Mouse (Mus musculus) embryonic facial prominence, embryonic 13.5 days (tissue): Measurements from ENCODE around the gene Panx3. TPM values are rescaled to one million over a fixed set of nuclear protein-coding genes. Genes with fewer than 3 reads are reported as not detected.

Experiments
- ATAC-seq: fragments of 200-750 bp; cut with Nextera tagmentation; 2 replicates; pipeline ENCODE4 v1.8.0; 2017; ENCODE audit warnings: low read depth; ENCODE audit not compliant: insufficient number of reproducible peaks, insufficient read depth, low FRiP score, low TSS enrichment
- H3K27ac ChIP-seq: fragments of 300-500 bp; sonication (generic); 2 replicates; pipeline ENCODE4 v1.5.1; 2015; ENCODE audit warnings: moderate library complexity, mild to moderate bottlenecking, inconsistent platforms
- H3K27me3 ChIP-seq: fragments of 300-500 bp; sonication (generic); 2 replicates; pipeline ENCODE4 v1.6.1; 2015; ENCODE audit warnings: mild to moderate bottlenecking, inconsistent platforms
- H3K36me3 ChIP-seq: fragments of 300-500 bp; sonication (generic); 2 replicates; pipeline ENCODE4 v1.6.1; 2015; ENCODE audit warnings: mild to moderate bottlenecking, inconsistent platforms
- H3K4me1 ChIP-seq: fragments of 300-500 bp; sonication (generic); 2 replicates; pipeline ENCODE4 v1.6.1; 2015; ENCODE audit warnings: inconsistent platforms
- H3K4me2 ChIP-seq: fragments of 300-500 bp; sonication (generic); 2 replicates; pipeline ENCODE4 v1.6.1; 2015; ENCODE audit warnings: moderate library complexity, mild to moderate bottlenecking, inconsistent platforms
- H3K4me3 ChIP-seq: fragments of 300-500 bp; sonication (generic); 2 replicates; pipeline ENCODE4 v1.5.1; 2015; ENCODE audit warnings: mild to moderate bottlenecking, inconsistent platforms
- H3K9ac ChIP-seq: fragments of 300-500 bp; sonication (generic); 2 replicates; pipeline ENCODE4 v1.6.1; 2015; ENCODE audit warnings: mild to moderate bottlenecking, inconsistent platforms
- H3K9me3 ChIP-seq: fragments of 300-500 bp; sonication (generic); 2 replicates; pipeline ENCODE4 v1.6.1; 2016; ENCODE audit warnings: inconsistent platforms
- WGBS: fragments of 180-500 bp; shearing (Covaris S2); methylation state at CpG from one replicate; pipeline ENCODE4 v1.1.7; 2015; ENCODE audit warnings: mixed read lengths; 5-methylcytosine and 5-hydroxymethylcytosine counted together
- polyA plus RNA-seq: library from polyadenylated mRNA; unstranded; fragments of >200 nt; fragmentation: Nextera tagmentation; extraction: Ambion mirVana; gene quantifications from 2 replicates; pipeline ENCODE4 v1.2.1, GENCODE M21; 2015

Panx3 gene
- polyA plus RNA-seq, result 16.7 and 22.4 TPM in 2 replicates

GRCm38 (mm10) chr9:37669115-37669514, at the start of gene Panx3:
Panx3 (minus strand) TSS chr9:37669235.
- WGBS, result 38% methylated on average over 6 of the region's 6 CpGs
- Histone ChIP-seq H3K9ac (0 out of 2 replicates have a peak within 1 kb of the TSS, but pooled peaks have one; percentile 7), H3K4me3 (peak within 1 kb of the TSS; percentile 8; the same call in 1 of the 2 replicates), H3K4me2 (peak within 1 kb of the TSS; percentile 19), H3K9me3 (0 out of 2 replicates have a peak, but pooled peaks cover 2% of the 10 kb centered on the region), H3K36me3 (no peaks in the 10 kb centered on the region), H3K27me3 (no peaks in the 10 kb centered on the region), H3K27ac (peak within 1 kb of the TSS; percentile 52), H3K4me1 (peaks cover 16% of the 10 kb centered on the region)
- ATAC-seq, result peak; percentile 73; the same call in 1 of the 2 replicates

- H3K9ac ChIP-seq, result no peak within 1 kb of the TSS
- no peaks in the 10 kb centered on the region for H3K4me1 ChIP-seq
- 91% methylated on average over 1 of the region's 1 CpGs for WGBS
- no peak within 1 kb of the TSS for H3K27ac ChIP-seq
- no peaks in the 10 kb centered on the region for H3K27me3 ChIP-seq
- no peak within 1 kb of the TSS for H3K4me3 ChIP-seq
- no peaks in the 10 kb centered on the region for H3K36me3 ChIP-seq
- no peak for ATAC-seq
- no peaks in the 10 kb centered on the region for H3K9me3 ChIP-seq
- H3K4me2 ChIP-seq, result no peak within 1 kb of the TSS
Observed at GRCm38 (mm10) chr9:37716150-37716549, 47.1 kb upstream of the Panx3 start, which contains the start of gene Olfr160. Olfr160 (minus strand) TSS chr9:37716250.

GRCm38 (mm10) chr9:37689970-37690686, 21.1 kb upstream of the Panx3 start:
- no peak for ATAC-seq
- 58% methylated on average over 5 of the region's 5 CpGs for WGBS
- Histone ChIP-seq H3K4me1 (no peaks in the 10 kb centered on the region), H3K36me3 (no peaks in the 10 kb centered on the region), H3K9ac (no peak overlapping the region), H3K9me3 (no peaks in the 10 kb centered on the region), H3K4me3 (no peak overlapping the region), H3K4me2 (no peak overlapping the region), H3K27me3 (no peaks in the 10 kb centered on the region), H3K27ac (no peak overlapping the region)

GRCm38 (mm10) chr9:37687941-37688303, 18.9 kb upstream of the Panx3 start:
- Histone ChIP-seq H3K27ac (no peak overlapping the region), H3K9ac (no peak overlapping the region), H3K4me2 (no peak overlapping the region), H3K27me3 (no peaks in the 10 kb centered on the region), H3K4me1 (no peaks in the 10 kb centered on the region), H3K4me3 (no peak overlapping the region), H3K9me3 (no peaks in the 10 kb centered on the region), H3K36me3 (no peaks in the 10 kb centered on the region)
- 43% methylated on average over 3 of the region's 3 CpGs for WGBS
- ATAC-seq, result no peak

- WGBS, result 79% methylated on average over 3 of the region's 3 CpGs
Observed at GRCm38 (mm10) chr9:37687288-37687940, 18.4 kb upstream of the Panx3 start.

GRCm38 (mm10) chr9:37681123-37681522, 12.1 kb upstream of the Panx3 start:
- Histone ChIP-seq H3K4me3 (no peak overlapping the region), H3K9ac (no peak overlapping the region), H3K36me3 (no peaks in the 10 kb centered on the region), H3K9me3 (no peaks in the 10 kb centered on the region), H3K4me2 (no peak overlapping the region), H3K27me3 (no peaks in the 10 kb centered on the region), H3K4me1 (no peaks in the 10 kb centered on the region), H3K27ac (no peak overlapping the region)
- 93% methylated on average over 1 of the region's 1 CpGs for WGBS
- ATAC-seq, result no peak

More at GRCm38 (mm10) chr9:37687288-37687940, 18.4 kb upstream of the Panx3 start:
- Histone ChIP-seq H3K9me3 (no peaks in the 10 kb centered on the region), H3K4me2 (no peak overlapping the region), H3K4me1 (no peaks in the 10 kb centered on the region), H3K9ac (no peak overlapping the region), H3K27ac (no peak overlapping the region), H3K27me3 (no peaks in the 10 kb centered on the region), H3K4me3 (no peak overlapping the region), H3K36me3 (no peaks in the 10 kb centered on the region)
- no peak for ATAC-seq

- H3K27me3 ChIP-seq, result no peaks in the 10 kb centered on the region
- ATAC-seq, result no peak
- H3K4me1 ChIP-seq, result no peaks in the 10 kb centered on the region
- H3K36me3 ChIP-seq, result no peaks in the 10 kb centered on the region
- no peak overlapping the region for H3K27ac ChIP-seq
- no peak overlapping the region for H3K9ac ChIP-seq
- 0 out of 2 replicates have a peak, but pooled peaks cover 2% of the 10 kb centered on the region for H3K9me3 ChIP-seq
- no peak overlapping the region for H3K4me2 ChIP-seq
- 79% methylated on average over 4 of the region's 4 CpGs for WGBS
- H3K4me3 ChIP-seq, result no peak overlapping the region
Observed at GRCm38 (mm10) chr9:37675287-37675686, 6.3 kb upstream of the Panx3 start.

- H3K27ac ChIP-seq, result peak overlapping the region; percentile 52
- H3K9me3 ChIP-seq, result 0 out of 2 replicates have a peak, but pooled peaks cover 2% of the 10 kb centered on the region
- no peak overlapping the region for H3K4me3 ChIP-seq
- ATAC-seq, result no peak
- no peak overlapping the region for H3K9ac ChIP-seq
- H3K36me3 ChIP-seq, result no peaks in the 10 kb centered on the region
- no peaks in the 10 kb centered on the region for H3K27me3 ChIP-seq
- H3K4me1 ChIP-seq, result peaks cover 16% of the 10 kb centered on the region
- no peak overlapping the region for H3K4me2 ChIP-seq
- WGBS, result 92% methylated on average over 3 of the region's 3 CpGs
Observed at GRCm38 (mm10) chr9:37670261-37670660, 1.2 kb upstream of the Panx3 start.

GRCm38 (mm10) chr9:37669678-37670077, 643 bp upstream of the Panx3 start:
- WGBS, result 43% methylated on average over 4 of the region's 4 CpGs
- peak overlapping the region; percentile 52 for H3K27ac ChIP-seq
- no peaks in the 10 kb centered on the region for H3K27me3 ChIP-seq
- ATAC-seq, result 0 out of 2 replicates have a peak, but pooled peaks have one; percentile 26
- H3K9me3 ChIP-seq, result 0 out of 2 replicates have a peak, but pooled peaks cover 2% of the 10 kb centered on the region
- peaks cover 16% of the 10 kb centered on the region for H3K4me1 ChIP-seq
- no peak overlapping the region for H3K4me3 ChIP-seq
- peak overlapping the region; percentile 19; the same call in 1 of the 2 replicates for H3K4me2 ChIP-seq
- no peaks in the 10 kb centered on the region for H3K36me3 ChIP-seq
- no peak overlapping the region for H3K9ac ChIP-seq

GRCm38 (mm10) chr9:37666045-37666444, 3.0 kb downstream of the Panx3 start:
- Histone ChIP-seq H3K27me3 (no peaks in the 10 kb centered on the region), H3K4me1 (peaks cover 19% of the 10 kb centered on the region), H3K36me3 (no peaks in the 10 kb centered on the region), H3K9me3 (no peaks in the 10 kb centered on the region), H3K9ac (no peak overlapping the region), H3K4me2 (no peak overlapping the region), H3K4me3 (no peak overlapping the region), H3K27ac (no peak overlapping the region)
- 76% methylated on average over 7 of the region's 7 CpGs for WGBS
- no peak for ATAC-seq

GRCm38 (mm10) chr9:37664604-37665003, 4.4 kb downstream of the Panx3 start:
- Histone ChIP-seq H3K4me2 (no peak overlapping the region), H3K27ac (no peak overlapping the region), H3K27me3 (no peaks in the 10 kb centered on the region), H3K9me3 (no peaks in the 10 kb centered on the region), H3K4me1 (peaks cover 19% of the 10 kb centered on the region), H3K36me3 (no peaks in the 10 kb centered on the region), H3K4me3 (no peak overlapping the region), H3K9ac (no peak overlapping the region)
- 76% methylated on average over 2 of the region's 2 CpGs for WGBS
- ATAC-seq, result no peak

GRCm38 (mm10) chr9:37663210-37663609, 5.8 kb downstream of the Panx3 start:
- no peak overlapping the region for H3K4me2 ChIP-seq
- H3K9ac ChIP-seq, result no peak overlapping the region
- H3K27ac ChIP-seq, result no peak overlapping the region
- WGBS, result 69% methylated on average over 1 of the region's 1 CpGs
- no peak overlapping the region for H3K4me3 ChIP-seq
- no peaks in the 10 kb centered on the region for H3K36me3 ChIP-seq
- H3K9me3 ChIP-seq, result no peaks in the 10 kb centered on the region
- no peak for ATAC-seq
- no peaks in the 10 kb centered on the region for H3K27me3 ChIP-seq
- peaks cover 6% of the 10 kb centered on the region; the same call in 1 of the 2 replicates for H3K4me1 ChIP-seq
